Mouse (Mus musculus) lung, adult 10 weeks (tissue): ENCODE data around the gene Olfr993. TPM values are rescaled to one million over a fixed set of nuclear protein-coding genes. Genes with fewer than 3 reads are reported as not detected.

Experiments used
- polyA plus RNA-seq: library from polyadenylated mRNA; stranded (reverse); fragments of 350-450 nt; fragmentation: Illumina TruSeq; extraction: RNeasy Lipid Tissue Mini Kit (QIAGEN cat#74804); gene quantifications from one replicate; pipeline ENCODE4 v1.2.3, GENCODE M21; 2014; ENCODE audit warnings: low read depth, low replicate concordance; ENCODE audit not compliant: insufficient read depth

The Olfr993 gene
- polyA plus RNA-seq: not detected

DNA sequence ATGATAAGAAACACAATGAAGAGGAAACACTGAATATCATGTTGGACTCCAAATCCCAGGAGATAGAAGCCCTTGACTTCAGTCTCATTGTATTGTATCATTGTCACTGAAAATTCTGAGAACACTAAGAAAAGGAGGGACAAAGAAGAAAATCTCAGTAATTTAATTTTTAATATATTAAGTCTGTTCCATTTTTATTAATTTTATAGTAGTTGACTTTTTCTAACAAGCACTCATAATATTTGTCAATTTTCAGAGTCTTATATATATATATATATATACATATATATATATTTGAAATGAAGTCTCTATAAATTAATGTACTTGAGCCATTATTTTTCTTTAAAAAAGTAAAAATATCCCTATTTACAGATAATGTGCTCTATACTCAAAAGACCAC is at the start of gene Olfr993:
Olfr993 (minus strand) TSS at position 101 of the 400 bp plus-strand sequence.

DNA sequence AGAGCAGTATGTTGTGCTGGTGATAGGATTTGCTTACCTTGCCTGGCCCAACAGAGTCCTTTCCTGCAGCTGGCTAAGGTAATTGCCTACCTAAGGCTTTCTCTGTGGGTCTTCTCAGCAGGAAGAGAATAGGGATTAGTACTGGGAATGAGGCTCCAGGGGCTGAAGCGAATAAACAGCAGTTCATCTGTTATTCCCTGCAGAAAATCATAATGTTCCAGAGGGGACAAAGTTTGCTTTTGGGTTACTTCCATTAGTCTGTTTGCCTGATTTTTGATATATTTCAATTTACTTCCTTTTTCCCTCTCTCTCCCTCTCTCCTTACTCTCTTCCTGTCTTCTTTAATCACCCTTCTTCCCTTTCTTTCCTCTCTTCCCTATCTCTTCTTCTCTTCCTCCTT is 28.9 kb upstream of the Olfr993 start, which contains the start of gene Olfr995:
Olfr995 (minus strand) TSS at position 101 of the 400 bp plus-strand sequence.

DNA sequence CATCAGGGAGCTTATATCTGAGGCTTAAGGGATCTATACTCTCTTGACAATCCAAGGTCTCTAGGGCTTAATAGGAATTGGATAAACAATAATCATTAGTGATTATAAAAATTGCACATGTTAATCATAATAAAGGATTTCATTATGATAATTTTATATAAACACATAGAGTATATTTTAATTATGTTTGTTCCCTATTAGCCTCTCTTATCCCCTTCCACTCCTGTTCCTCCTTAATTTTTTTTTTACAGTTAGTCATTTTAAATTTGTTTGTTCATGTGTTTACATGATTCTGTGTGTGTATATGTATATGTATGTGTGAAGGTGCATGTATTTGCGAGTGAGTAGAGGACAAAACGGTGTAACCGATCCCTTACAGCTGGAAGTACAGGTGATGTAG is 21.7 kb upstream of the Olfr993 start, which contains the start of gene Olfr994:
Olfr994 (minus strand) TSS at position 101 of the 400 bp plus-strand sequence.

DNA sequence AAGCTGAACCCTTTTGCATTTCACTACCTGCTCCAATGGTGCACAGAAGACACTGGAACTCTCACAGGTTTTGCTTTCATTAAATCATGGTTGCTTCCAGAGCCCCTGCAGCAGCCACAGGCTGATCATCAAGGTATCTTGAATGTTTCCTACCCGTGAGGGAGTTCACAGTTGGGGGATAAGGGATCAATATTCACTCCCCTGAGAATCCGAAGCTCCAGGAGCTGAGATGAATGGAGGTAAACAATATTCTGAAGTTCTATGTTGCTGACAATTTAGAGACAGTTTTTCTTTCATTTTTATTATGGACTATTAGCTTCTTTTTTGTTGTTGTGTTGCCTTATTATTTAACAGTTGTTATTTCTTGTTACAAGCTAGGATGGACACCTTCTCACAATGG is 5.3 kb downstream of the Olfr993 start, which contains the start of gene Olfr992:
Olfr992 (minus strand) TSS at position 101 of the 400 bp plus-strand sequence.

Other genes starting within 250 kb of the Olfr993 start
- gene Lrrc55, start 217.7 kb downstream of the Olfr993 start, polyA plus RNA-seq: not detected
- not detected for gene Olfr987, start 75.6 kb downstream of the Olfr993 start, polyA plus RNA-seq
- not detected for gene Olfr988, start 51.6 kb downstream of the Olfr993 start, polyA plus RNA-seq
- gene Olfr992, start 5.4 kb downstream of the Olfr993 start, polyA plus RNA-seq: not detected
- gene Olfr994, start 21.6 kb upstream of the Olfr993 start, polyA plus RNA-seq: not detected
- not detected for gene Olfr995, start 28.8 kb upstream of the Olfr993 start, polyA plus RNA-seq
- gene 4833423E24Rik, start 104.1 kb upstream of the Olfr993 start, polyA plus RNA-seq: not detected
- gene Olfr996, start 164.3 kb upstream of the Olfr993 start, polyA plus RNA-seq: not detected
- not detected for gene Olfr998, start 174.1 kb upstream of the Olfr993 start, polyA plus RNA-seq
- gene Olfr1000, start 197.0 kb upstream of the Olfr993 start, polyA plus RNA-seq: not detected
- gene Olfr1002, start 235.8 kb upstream of the Olfr993 start, polyA plus RNA-seq: not detected
- not detected for gene Olfr154, start 249.6 kb upstream of the Olfr993 start, polyA plus RNA-seq